ENCODE assay signal across 25 mouse cellular contexts in genomic region chr7:47502953-47503352, GRCm38 (mm10). TPM values are rescaled to one million over a fixed set of nuclear protein-coding genes. Genes with fewer than 3 reads are reported as not detected.
DNase-seq lines count a peak whose midpoint lies in the region; ATAC-seq lines count a peak whose summit lies in the region.
"Had no signal": no experiment of that assay in that cellular context is flagged by ENCODE, and none has a peak within 500 bp of the region (broad histone marks: within the 10 kb centered on the region; RNA-seq: fewer than 3 reads in every experiment).

No protein-coding gene starts in this region.

- H3K9ac ChIP-seq in hindbrain, embryonic 14.5 days = no peak overlapping the region
- H3K9ac ChIP-seq: embryonic facial prominence, embryonic 12.5 days; forebrain, embryonic 13.5 days; forebrain, embryonic 15.5 days; forebrain, postnatal 0 days had no signal

- no peak for DNase-seq in lung, postnatal 36 days
- no peak for DNase-seq in hindbrain, embryonic 14.5 days (ENCODE audit: low spot score)
- DNase-seq: adrenal gland, adult 8-10 months; adrenal gland, postnatal 14 days; adrenal gland, postnatal 36 days; cerebellum, adult 11-12 months; cerebellum, adult 2 months; cerebellum, adult 9-10 months; cerebellum, postnatal 10 days; cerebellum, postnatal 25 days; forebrain, postnatal 0 days had no signal

- H3K4me2 ChIP-seq in hindbrain, embryonic 14.5 days (replicated peaks) = no peak overlapping the region
- H3K4me2 ChIP-seq: embryonic facial prominence, embryonic 12.5 days; forebrain, embryonic 13.5 days; forebrain, embryonic 15.5 days had no signal

- ATAC-seq in granulocyte monocyte progenitor cell, adult 5-6 weeks (replicated peaks; ENCODE audit: poor library complexity, severe bottlenecking) = peak; percentile 72
- peak; percentile 89 for ATAC-seq in megakaryocyte, adult 5-6 weeks (ENCODE audit: poor library complexity, severe bottlenecking)
- peak; percentile 26; the same call in 1 of the 2 replicates for ATAC-seq in neutrophil, adult 5-6 weeks (ENCODE audit: extremely low read depth, insufficient number of reproducible peaks, low FRiP score, poor library complexity, severe bottlenecking)
- ATAC-seq in hindbrain, embryonic 14.5 days (ENCODE audit: low FRiP score) = no peak
- ATAC-seq: forebrain, embryonic 13.5 days; forebrain, embryonic 15.5 days; forebrain, postnatal 0 days had no signal

- no peaks in the 10 kb centered on the region for H3K27me3 ChIP-seq in hindbrain, embryonic 14.5 days (ENCODE audit: control insufficient read depth, insufficient read depth, low read length)
- H3K27me3 ChIP-seq: embryonic facial prominence, embryonic 12.5 days; forebrain, embryonic 13.5 days; forebrain, embryonic 15.5 days had no signal

- WGBS in hindbrain, embryonic 14.5 days = 85% methylated on average over 4 of the region's 4 CpGs

- H3K36me3 ChIP-seq in hindbrain, embryonic 14.5 days (replicated peaks; ENCODE audit: control insufficient read depth, insufficient read depth) = no peaks in the 10 kb centered on the region
- H3K36me3 ChIP-seq: embryonic facial prominence, embryonic 10.5 days; embryonic facial prominence, embryonic 12.5 days; forebrain, embryonic 15.5 days had no signal

- H3K4me3 ChIP-seq in hindbrain, embryonic 14.5 days (replicated peaks; ENCODE audit: low read length) = no peak overlapping the region
- H3K4me3 ChIP-seq: embryonic facial prominence, embryonic 10.5 days; embryonic facial prominence, embryonic 12.5 days; forebrain, embryonic 13.5 days; forebrain, embryonic 15.5 days had no signal

- H3K9me3 ChIP-seq in hindbrain, embryonic 14.5 days (ENCODE audit: control insufficient read depth, low read length) = peaks cover 46% of the 10 kb centered on the region

- H3K27ac ChIP-seq in hindbrain, embryonic 14.5 days = no peak overlapping the region
- H3K27ac ChIP-seq: embryonic facial prominence, embryonic 10.5 days; embryonic facial prominence, embryonic 12.5 days; forebrain, embryonic 13.5 days; forebrain, embryonic 15.5 days had no signal

- no peaks in the 10 kb centered on the region for H3K4me1 ChIP-seq in hindbrain, embryonic 14.5 days (replicated peaks; ENCODE audit: control insufficient read depth, insufficient read depth, low read length)
- H3K4me1 ChIP-seq: embryonic facial prominence, embryonic 10.5 days; embryonic facial prominence, embryonic 12.5 days; forebrain, embryonic 13.5 days; forebrain, embryonic 15.5 days had no signal

RNA-seq across cellular contexts. Expression of gene Mrgpra2b, which starts 25.7 kb away (rescaled TPM):
- total RNA-seq in granulocyte monocyte progenitor cell, adult 5-6 weeks (2014; fragmentation: Nextera tagmentation) = 24.9 and 52.5 TPM in 2 replicates
- total RNA-seq in granulocyte monocyte progenitor cell, adult 5-6 weeks (2017) = 11.4 and 18.1 TPM in 2 replicates
- 94.4 and 106 TPM in 2 replicates for total RNA-seq in megakaryocyte, adult 5-6 weeks (2015)
- 28.8 and 36.2 TPM in 2 replicates for total RNA-seq in megakaryocyte, adult 5-6 weeks (2017)
- total RNA-seq in neutrophil, adult 5-6 weeks (2017) = 35.1 and 42.4 TPM in 2 replicates
- not detected in 2 replicates for polyA plus RNA-seq in hindbrain, embryonic 14.5 days (2014; fragmentation: Nextera tagmentation; extraction: Ambion mirVana)
- total RNA-seq: adrenal gland, adult 18-20 months; adrenal gland, adult 8-10 months; adrenal gland, postnatal 14 days; adrenal gland, postnatal 36 days; ES-E14; forebrain, postnatal 0 days; MEL had no signal
- polyA plus RNA-seq: C2C12; cortical plate, adult 2 months; embryonic facial prominence, embryonic 10.5 days; embryonic facial prominence, embryonic 12.5 days; embryonic facial prominence, embryonic 14.5 days; forebrain, embryonic 11.5 days; forebrain, embryonic 13.5 days; forebrain, embryonic 15.5 days; forebrain, postnatal 0 days had no signal

RNA-seq across cellular contexts. Expression of gene Mrgpra2a, which starts 51.0 kb away (rescaled TPM):
- total RNA-seq in granulocyte monocyte progenitor cell, adult 5-6 weeks (2014; fragmentation: Nextera tagmentation) = 3.9 and 18.8 TPM in 2 replicates
- total RNA-seq in granulocyte monocyte progenitor cell, adult 5-6 weeks (2017) = 1.5 and 4.7 TPM in 2 replicates
- 12.7 and 21.4 TPM in 2 replicates for total RNA-seq in megakaryocyte, adult 5-6 weeks (2015)
- 2.0 TPM in 1 of 2 replicates, not detected in the other for total RNA-seq in megakaryocyte, adult 5-6 weeks (2017)
- 3.3 and 6.9 TPM in 2 replicates for total RNA-seq in neutrophil, adult 5-6 weeks (2017)
- polyA plus RNA-seq in hindbrain, embryonic 14.5 days (2014; fragmentation: Nextera tagmentation; extraction: Ambion mirVana) = not detected in 2 replicates
- total RNA-seq: adrenal gland, adult 18-20 months; adrenal gland, adult 8-10 months; adrenal gland, postnatal 14 days; adrenal gland, postnatal 36 days; ES-E14; forebrain, postnatal 0 days; MEL had no signal
- polyA plus RNA-seq: C2C12; cerebellum, adult 2 months; cortical plate, adult 2 months; embryonic facial prominence, embryonic 10.5 days; embryonic facial prominence, embryonic 12.5 days; forebrain, embryonic 11.5 days; forebrain, embryonic 13.5 days; forebrain, embryonic 15.5 days; forebrain, postnatal 0 days had no signal
